Mouse (Mus musculus) embryo, embryonic 11 days (tissue): ENCODE measurements around the gene Crebbp.

ENCODE experiments used
- DNase-seq: peaks from one replicate; pipeline ENCODE4 v3.0.0-alpha.2; 2015

Crebbp gene

GRCm38 (mm10) chr16:4040206-4040605 is 173.6 kb downstream of the Crebbp start:
- DNase-seq: no peak

GRCm38 (mm10) chr16:4037690-4038089 is 176.1 kb downstream of the Crebbp start:
- no peak for DNase-seq

GRCm38 (mm10) chr16:4036807-4037206 is 177.0 kb downstream of the Crebbp start, which contains the start of gene Dnase1:
Gene Dnase1, plus strand, starts transcription at chr16:4036942.
- no peak for DNase-seq

- DNase-seq: no peak
Observed at GRCm38 (mm10) chr16:4035575-4035974, 178.2 kb downstream of the Crebbp start.

GRCm38 (mm10) chr16:4034476-4034875 is 179.3 kb downstream of the Crebbp start:
- DNase-seq: no peak

GRCm38 (mm10) chr16:4033971-4034370 is 179.8 kb downstream of the Crebbp start:
- DNase-seq: no peak

- DNase-seq: no peak
Observed at GRCm38 (mm10) chr16:4032341-4032748, 181.5 kb downstream of the Crebbp start.

- peak; percentile 29 for DNase-seq
Observed at GRCm38 (mm10) chr16:4031441-4032274, 182.1 kb downstream of the Crebbp start.
